Mouse (Mus musculus): ENCODE measurements at regions not wholly inside any gene's neighbourhood (a gene's known extent, or its start where the extent isn't known, plus 50 kb on each side); places are given as distances from the start of the nearest gene placed in this dataset.

DNA sequence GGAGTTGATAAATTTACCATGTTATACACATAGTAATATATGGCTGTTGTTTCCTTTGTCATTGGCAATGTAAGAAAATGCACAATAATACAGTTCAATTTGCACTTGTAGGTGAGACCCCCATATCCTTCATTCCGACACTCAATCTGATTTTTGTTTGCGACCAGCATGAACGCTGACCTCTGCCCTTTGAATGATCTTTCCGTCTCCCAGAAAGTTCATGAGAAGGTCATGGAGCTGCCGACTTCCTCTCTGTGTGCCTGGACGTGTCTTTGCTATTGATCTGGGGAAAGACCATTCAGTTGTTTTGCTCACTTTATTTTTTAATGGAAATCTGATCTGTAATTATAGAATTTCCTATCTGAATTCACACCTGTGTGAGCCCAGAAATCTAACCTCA is 264.0 kb downstream of the Mtx2 start:
- H3K9me3 ChIP-seq (replicated peaks; ENCODE audit: control insufficient read depth, insufficient read depth, low read length, poor library complexity, severe bottlenecking) = no peaks in the 10 kb centered on the region

GRCm38 (mm10) chr2:75090439-75090838 is 264.8 kb downstream of the Mtx2 start:
- no peaks in the 10 kb centered on the region for H3K36me3 ChIP-seq (ENCODE audit: control insufficient read depth, insufficient read depth, low read length, poor library complexity, severe bottlenecking)
- TF ChIP-seq POLR2A (IDR thresholded peaks at IDR 0.05; ENCODE audit: insufficient read depth, low read length) (no peak), CTCF (IDR thresholded peaks at IDR 0.05; ENCODE audit: low read depth, low read length) (no peak), EP300 (IDR thresholded peaks at IDR 0.05; ENCODE audit: insufficient read depth, low read depth, low read length) (no peak)
- peaks cover 2% of the 10 kb centered on the region for H3K4me1 ChIP-seq (ENCODE audit: control insufficient read depth, insufficient read depth, low read length)
- no peak overlapping the region for H3K9ac ChIP-seq (ENCODE audit: low read depth, poor library complexity, severe bottlenecking)
- H3K4me3 ChIP-seq (ENCODE audit: low read depth, low read length) = no peak overlapping the region
- no peaks in the 10 kb centered on the region for H3K9me3 ChIP-seq (replicated peaks; ENCODE audit: control insufficient read depth, insufficient read depth, low read length, poor library complexity, severe bottlenecking)
- H3K27me3 ChIP-seq (ENCODE audit: control insufficient read depth, insufficient read depth, low read length, poor library complexity, severe bottlenecking) = no peaks in the 10 kb centered on the region
- no peak overlapping the region for H3K27ac ChIP-seq (ENCODE audit: insufficient read depth, low read length)

More for the DNA sequence above, 264.0 kb downstream of the Mtx2 start:
- H3K36me3 ChIP-seq (ENCODE audit: control insufficient read depth, insufficient read depth, low read length, poor library complexity, severe bottlenecking) = no peaks in the 10 kb centered on the region
- peaks cover 2% of the 10 kb centered on the region for H3K4me1 ChIP-seq (ENCODE audit: control insufficient read depth, insufficient read depth, low read length)
- no peaks in the 10 kb centered on the region for H3K27me3 ChIP-seq (ENCODE audit: control insufficient read depth, insufficient read depth, low read length, poor library complexity, severe bottlenecking)
- TF ChIP-seq EP300 (IDR thresholded peaks at IDR 0.05; ENCODE audit: insufficient read depth, low read depth, low read length) (no peak), POLR2A (IDR thresholded peaks at IDR 0.05; ENCODE audit: insufficient read depth, low read length) (no peak), CTCF (IDR thresholded peaks at IDR 0.05; ENCODE audit: low read depth, low read length) (no peak)
- H3K27ac ChIP-seq (ENCODE audit: insufficient read depth, low read length) = no peak overlapping the region
- H3K4me3 ChIP-seq (ENCODE audit: low read depth, low read length) = no peak overlapping the region
- no peak overlapping the region for H3K9ac ChIP-seq (ENCODE audit: low read depth, poor library complexity, severe bottlenecking)

DNA sequence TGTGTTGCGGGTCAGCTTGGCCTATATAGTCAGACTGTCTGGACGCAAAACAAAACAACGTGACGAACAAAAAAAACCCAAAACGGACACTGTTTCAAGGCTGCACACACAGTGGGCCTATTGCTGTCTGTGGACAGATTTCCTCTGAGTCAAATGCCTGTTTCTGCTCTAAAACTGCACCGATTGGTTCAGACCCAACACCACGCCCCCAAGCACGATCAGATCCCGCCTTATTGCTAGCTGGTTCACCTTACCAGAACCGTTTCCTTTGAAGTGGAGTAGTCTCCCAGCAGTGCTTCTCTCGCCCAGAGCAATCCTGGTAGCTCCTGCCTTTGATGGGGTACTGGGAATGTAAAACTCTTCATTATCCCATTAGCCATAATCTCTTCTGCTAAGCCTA is 275.9 kb downstream of the Mtx2 start:
- H3K27ac ChIP-seq (ENCODE audit: insufficient read depth, low read length) = no peak overlapping the region
- no peaks in the 10 kb centered on the region for H3K4me1 ChIP-seq (ENCODE audit: control insufficient read depth, insufficient read depth, low read length)
- no peaks in the 10 kb centered on the region for H3K36me3 ChIP-seq (ENCODE audit: control insufficient read depth, insufficient read depth, low read length, poor library complexity, severe bottlenecking)
- H3K4me3 ChIP-seq (ENCODE audit: low read depth, low read length) = no peak overlapping the region
- H3K9me3 ChIP-seq (replicated peaks; ENCODE audit: control insufficient read depth, insufficient read depth, low read length, poor library complexity, severe bottlenecking) = no peaks in the 10 kb centered on the region
- TF ChIP-seq POLR2A (IDR thresholded peaks at IDR 0.05; ENCODE audit: insufficient read depth, low read length) (no peak), CTCF (IDR thresholded peaks at IDR 0.05; ENCODE audit: low read depth, low read length) (no peak), EP300 (IDR thresholded peaks at IDR 0.05; ENCODE audit: insufficient read depth, low read depth, low read length) (no peak)
- no peak overlapping the region for H3K9ac ChIP-seq (ENCODE audit: low read depth, poor library complexity, severe bottlenecking)
- no peaks in the 10 kb centered on the region for H3K27me3 ChIP-seq (ENCODE audit: control insufficient read depth, insufficient read depth, low read length, poor library complexity, severe bottlenecking)

- Histone ChIP-seq H3K4me1 (ENCODE audit: control insufficient read depth, insufficient read depth, low read length) (no peaks in the 10 kb centered on the region), H3K27me3 (ENCODE audit: control insufficient read depth, insufficient read depth, low read length, poor library complexity, severe bottlenecking) (no peaks in the 10 kb centered on the region), H3K9me3 (replicated peaks; ENCODE audit: control insufficient read depth, insufficient read depth, low read length, poor library complexity, severe bottlenecking) (no peaks in the 10 kb centered on the region), H3K9ac (ENCODE audit: low read depth, poor library complexity, severe bottlenecking) (no peak overlapping the region), H3K4me3 (ENCODE audit: low read depth, low read length) (no peak overlapping the region), H3K27ac (ENCODE audit: insufficient read depth, low read length) (no peak overlapping the region), H3K36me3 (ENCODE audit: control insufficient read depth, insufficient read depth, low read length, poor library complexity, severe bottlenecking) (no peaks in the 10 kb centered on the region)
- TF ChIP-seq EP300 (IDR thresholded peaks at IDR 0.05; ENCODE audit: insufficient read depth, low read depth, low read length) (no peak), CTCF (IDR thresholded peaks at IDR 0.05; ENCODE audit: low read depth, low read length) (no peak), POLR2A (IDR thresholded peaks at IDR 0.05; ENCODE audit: insufficient read depth, low read length) (no peak)
These were observed 287.1 kb downstream of the Mtx2 start for GRCm38 (mm10) chr2:75112751-75113150.

DNA sequence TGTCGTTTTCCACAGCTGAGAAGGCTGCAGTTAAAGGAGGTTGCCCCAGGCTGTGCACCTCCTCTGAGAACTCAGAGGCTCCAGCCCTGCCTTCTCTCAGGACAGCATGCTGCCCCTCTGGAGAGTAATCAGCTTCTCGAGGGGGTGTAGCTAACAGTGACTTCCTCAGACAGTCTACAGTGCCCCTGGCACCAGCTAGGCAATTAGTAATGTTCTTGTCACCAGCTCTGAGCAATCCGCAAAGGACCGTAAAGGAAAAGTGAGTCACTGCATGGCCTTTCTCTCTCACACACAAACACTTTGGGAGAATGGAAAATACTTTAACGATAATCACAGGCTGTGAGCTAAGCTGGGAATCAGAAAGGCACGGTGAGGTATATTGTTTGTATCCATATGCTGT is 288.8 kb downstream of the Mtx2 start:
- TF ChIP-seq POLR2A (IDR thresholded peaks at IDR 0.05; ENCODE audit: insufficient read depth, low read length) = no peak
- TF ChIP-seq CTCF (IDR thresholded peaks at IDR 0.05; ENCODE audit: low read depth, low read length) = no peak
- no peak for TF ChIP-seq EP300 (IDR thresholded peaks at IDR 0.05; ENCODE audit: insufficient read depth, low read depth, low read length)
- Histone ChIP-seq H3K4me1 (ENCODE audit: control insufficient read depth, insufficient read depth, low read length) (no peaks in the 10 kb centered on the region), H3K36me3 (ENCODE audit: control insufficient read depth, insufficient read depth, low read length, poor library complexity, severe bottlenecking) (no peaks in the 10 kb centered on the region), H3K4me3 (ENCODE audit: low read depth, low read length) (no peak overlapping the region), H3K9ac (ENCODE audit: low read depth, poor library complexity, severe bottlenecking) (no peak overlapping the region), H3K27me3 (ENCODE audit: control insufficient read depth, insufficient read depth, low read length, poor library complexity, severe bottlenecking) (no peaks in the 10 kb centered on the region), H3K27ac (ENCODE audit: insufficient read depth, low read length) (no peak overlapping the region), H3K9me3 (replicated peaks; ENCODE audit: control insufficient read depth, insufficient read depth, low read length, poor library complexity, severe bottlenecking) (no peaks in the 10 kb centered on the region)

GRCm38 (mm10) chr2:75118348-75118926 is 292.8 kb downstream of the Mtx2 start:
- Histone ChIP-seq H3K27me3 (ENCODE audit: control insufficient read depth, insufficient read depth, low read length, poor library complexity, severe bottlenecking) (no peaks in the 10 kb centered on the region), H3K36me3 (ENCODE audit: control insufficient read depth, insufficient read depth, low read length, poor library complexity, severe bottlenecking) (no peaks in the 10 kb centered on the region), H3K9ac (ENCODE audit: low read depth, poor library complexity, severe bottlenecking) (no peak overlapping the region), H3K27ac (ENCODE audit: insufficient read depth, low read length) (no peak overlapping the region), H3K9me3 (replicated peaks; ENCODE audit: control insufficient read depth, insufficient read depth, low read length, poor library complexity, severe bottlenecking) (no peaks in the 10 kb centered on the region), H3K4me1 (ENCODE audit: control insufficient read depth, insufficient read depth, low read length) (no peaks in the 10 kb centered on the region), H3K4me3 (ENCODE audit: low read depth, low read length) (no peak overlapping the region)
- TF ChIP-seq EP300 (IDR thresholded peaks at IDR 0.05; ENCODE audit: insufficient read depth, low read depth, low read length) (no peak), CTCF (IDR thresholded peaks at IDR 0.05; ENCODE audit: low read depth, low read length) (no peak), POLR2A (IDR thresholded peaks at IDR 0.05; ENCODE audit: insufficient read depth, low read length) (no peak)
